Mouse (Mus musculus) heart, adult 9 months (tissue): ENCODE measurements around the gene Med19.
A peak's percentile ranks its signal among the peaks of the same experiment; 100 is the strongest.
"Not testable (repeated sequence)": the region's sequence is repeated elsewhere in the genome, so short reads cannot be mapped to it uniquely, and the experiment has no call there.

ENCODE experiments used
- DNase-seq, 2 experiments: peaks; one replicate each; pipeline ENCODE4 v3.0.0; 2022; ENCODE audit warnings: low spot score in 2 of 2

Med19 gene

GRCm38 (mm10) chr2:84666081-84666480 is 12.1 kb upstream of the Med19 start:
- no peak for DNase-seq

DNA sequence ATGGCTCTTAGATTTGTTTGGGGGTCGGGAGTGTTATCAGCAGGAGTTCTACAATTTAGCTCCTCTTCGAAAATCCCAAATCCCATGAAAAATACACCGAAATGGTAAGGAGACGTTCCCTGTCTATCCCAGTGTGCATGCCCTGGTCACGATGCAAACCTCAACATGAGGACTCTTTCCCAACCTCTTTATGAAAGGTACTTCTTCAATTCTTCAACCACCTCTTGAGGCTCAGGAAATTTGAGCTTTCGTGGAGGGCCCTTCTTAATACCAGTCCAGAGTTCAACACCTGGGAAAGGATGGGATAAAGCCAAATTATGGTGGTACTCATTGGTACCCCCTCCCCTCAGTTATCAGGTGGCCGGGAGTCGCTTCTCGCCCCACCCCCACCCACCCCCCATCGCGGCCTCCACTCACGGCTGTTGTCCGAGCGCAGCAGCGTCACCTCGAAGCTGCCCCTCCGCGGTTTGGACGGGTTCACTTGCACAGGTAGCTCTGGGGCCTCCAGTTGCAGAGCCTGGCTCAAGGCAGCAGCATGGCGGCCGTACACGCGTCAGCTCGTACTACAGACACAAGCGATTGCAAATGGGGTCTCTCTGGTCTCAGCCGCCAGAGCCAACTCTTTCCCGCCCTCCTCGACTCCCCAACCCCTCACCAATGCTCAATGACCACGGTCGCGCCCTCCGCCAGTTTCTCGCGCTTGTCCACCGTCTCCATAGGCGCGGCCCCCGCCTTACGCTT is 8.2 kb upstream of the Med19 start:
- DNase-seq, result no peak

DNA sequence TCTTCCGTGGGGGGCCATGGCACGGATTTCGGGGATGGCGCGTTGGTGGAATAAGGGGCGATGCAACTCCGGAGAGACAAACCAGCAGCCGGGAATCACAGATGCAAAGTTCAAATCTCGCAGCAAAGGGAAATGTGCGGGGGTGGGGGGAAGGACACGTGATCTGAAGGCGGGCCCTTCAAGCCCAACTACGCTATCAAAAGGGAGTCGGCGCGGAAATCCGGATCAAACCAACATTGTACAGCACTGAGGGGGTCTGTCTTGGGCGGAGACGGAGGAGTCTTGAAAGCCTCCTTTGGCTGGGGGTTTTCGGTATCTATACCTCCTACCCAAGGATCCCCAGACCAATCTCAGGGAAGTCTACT is 7.7 kb upstream of the Med19 start, which contains the start of gene Selenoh:
Gene Selenoh (minus strand): TSS at position 202 of the 365 bp plus-strand sequence.
- peak; percentile 81 to 83 for DNase-seq

GRCm38 (mm10) chr2:84671535-84671934 is 6.7 kb upstream of the Med19 start:
- DNase-seq, result not testable (repeated sequence)

DNA sequence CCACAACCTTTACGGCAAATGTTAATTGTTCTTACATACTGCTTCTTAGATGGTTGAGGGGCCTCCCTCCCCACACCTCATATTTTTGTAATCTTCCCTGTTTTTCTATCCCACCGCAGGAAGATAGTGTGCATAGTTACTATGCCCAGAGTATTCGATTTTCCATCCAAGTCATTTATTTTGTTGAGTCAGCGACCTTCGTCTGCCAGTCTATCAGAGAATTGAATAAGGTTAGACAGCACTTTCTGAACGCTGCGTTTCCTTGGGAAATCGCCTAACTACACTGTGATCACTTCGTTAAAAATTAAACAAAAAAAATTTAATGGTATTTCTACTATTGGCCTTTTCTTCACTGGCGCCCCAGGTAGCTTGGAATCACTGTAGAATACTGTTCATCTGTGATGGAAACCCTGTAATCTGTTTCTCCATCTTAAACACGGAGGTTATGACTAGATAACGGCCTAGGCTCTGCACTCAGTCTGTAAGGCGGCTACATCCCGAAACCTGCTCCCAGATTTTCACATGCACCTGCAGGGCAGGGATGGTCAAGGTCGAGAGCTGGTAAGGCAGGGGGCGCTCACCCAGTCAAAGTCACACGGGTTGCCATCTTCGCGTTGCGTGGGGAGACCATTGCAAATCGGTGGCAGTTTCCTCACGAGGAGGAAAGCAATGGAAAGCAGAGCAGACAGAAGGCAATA is 783 bp upstream of the Med19 start:
- DNase-seq, result no peak

- DNase-seq, result no peak
Measured at GRCm38 (mm10) chr2:84679016-84679415, 814 bp downstream of the Med19 start, which contains the start of gene Tmx2. TSS of gene Tmx2 (minus strand) at chr2:84679140.

DNA sequence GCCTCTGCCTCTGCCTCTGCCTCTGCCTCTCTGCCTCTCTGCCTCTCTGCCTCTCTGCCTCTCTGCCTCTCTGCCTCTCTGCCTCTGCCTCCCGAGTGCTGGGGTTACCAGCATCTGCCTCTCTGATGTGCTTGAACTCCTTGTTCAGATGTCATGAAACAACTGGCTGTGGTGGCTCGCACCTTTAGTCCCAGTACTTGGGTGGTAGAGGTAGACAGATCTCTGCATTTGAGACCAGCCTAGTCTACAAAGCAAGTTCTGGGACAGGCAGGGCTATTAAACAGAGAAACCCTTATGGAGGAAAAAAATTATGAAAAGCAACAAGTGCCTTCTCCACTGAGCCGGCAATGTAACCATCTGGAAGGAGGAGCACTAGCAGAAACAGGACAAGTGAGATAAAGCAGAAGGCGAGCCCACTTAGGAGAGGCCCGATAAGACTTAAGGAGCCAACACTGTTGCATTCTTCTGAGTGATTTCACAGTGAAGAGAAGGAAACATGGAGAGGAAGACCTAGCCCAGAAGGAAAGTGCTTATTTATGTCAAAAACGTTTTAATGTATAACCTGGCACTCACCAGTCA is 4.5 kb downstream of the Med19 start:
- no peak for DNase-seq

- no peak for DNase-seq
Measured at GRCm38 (mm10) chr2:84688080-84688844, 10.1 kb downstream of the Med19 start.

- DNase-seq, result no peak
Measured at GRCm38 (mm10) chr2:84690050-84690449, 11.8 kb downstream of the Med19 start.

- no peak for DNase-seq
Measured at GRCm38 (mm10) chr2:84695007-84695695, 16.9 kb downstream of the Med19 start.

DNA sequence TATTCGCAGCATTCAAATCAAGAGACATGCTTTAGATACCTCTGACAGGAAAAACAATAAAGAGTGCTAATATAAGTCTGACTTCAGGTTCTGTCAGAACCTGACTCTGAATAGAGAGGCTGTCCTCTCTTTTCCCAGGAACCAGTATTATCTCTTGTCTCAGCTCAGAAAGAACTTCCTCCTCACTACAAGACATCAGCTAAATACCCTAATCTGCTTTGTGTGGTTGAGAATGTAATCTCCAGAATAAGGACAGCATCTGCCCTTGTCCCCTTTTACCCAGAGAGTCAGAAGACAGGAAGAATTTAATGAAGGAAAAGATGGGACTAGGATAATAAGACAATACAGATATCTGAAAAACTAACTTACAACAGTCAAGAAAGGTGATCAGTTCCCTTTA is 25.3 kb downstream of the Med19 start:
- DNase-seq, result no peak

GRCm38 (mm10) chr2:84704329-84704728 is 26.1 kb downstream of the Med19 start:
- DNase-seq, result no peak

- no peak for DNase-seq
Measured at GRCm38 (mm10) chr2:84705295-84705694, 27.1 kb downstream of the Med19 start.

DNA sequence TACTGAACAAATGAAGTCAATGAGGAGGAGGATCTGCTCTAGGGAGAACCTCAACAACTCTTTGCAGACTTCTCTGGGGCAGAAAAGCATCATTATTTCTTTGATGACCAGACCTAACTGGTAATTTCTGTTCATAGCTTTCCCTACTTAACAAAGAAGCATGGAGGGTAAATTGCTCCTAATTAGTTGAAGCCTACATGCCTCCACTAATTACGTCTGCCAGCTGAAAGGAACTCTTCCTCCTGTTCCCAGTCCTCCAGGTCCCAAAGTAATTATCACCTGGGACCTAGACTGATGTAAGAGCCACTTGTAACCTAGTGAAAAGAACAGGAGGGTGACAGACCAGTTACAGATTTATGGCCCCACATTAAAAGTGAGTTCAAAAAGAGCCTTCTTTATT is 29.3 kb downstream of the Med19 start:
- no peak for DNase-seq

- DNase-seq, result no peak
Measured at GRCm38 (mm10) chr2:84711898-84712297, 33.7 kb downstream of the Med19 start.

- DNase-seq, result no peak
Measured at GRCm38 (mm10) chr2:84714422-84714810, 36.2 kb downstream of the Med19 start.

- DNase-seq, result peak; percentile 98
Measured at GRCm38 (mm10) chr2:84714811-84715561, 36.8 kb downstream of the Med19 start, which contains the start of gene Zdhhc5. TSS of gene Zdhhc5 (minus strand) at chr2:84715180.

GRCm38 (mm10) chr2:84715562-84716361 is 37.6 kb downstream of the Med19 start:
- peak; percentile 74 to 97 for DNase-seq

- DNase-seq, result no peak
Measured at GRCm38 (mm10) chr2:84716423-84717355, 38.5 kb downstream of the Med19 start.
